Mouse (Mus musculus) MEL (cell line): ENCODE results near the gene Pbx2.

Experiments used
- CHD1 ChIP-seq: IDR thresholded peaks from 2 replicates; pipeline ENCODE4 v1.6.1; 2012; ENCODE audit warnings: low read depth, mild to moderate bottlenecking, inconsistent platforms, low read length, improper control_type of control experiment
- CHD2 ChIP-seq: IDR thresholded peaks from 2 replicates; pipeline ENCODE4 v1.6.1; 2011; ENCODE audit warnings: low read length, improper control_type of control experiment
- CTCF ChIP-seq, 3 experiments: IDR thresholded peaks in 2 of 3; conservative IDR thresholded peaks in 1 of 3; 2 replicates each; pipeline ENCODE4 v1.5.1; 2011 to 2012; ENCODE audit warnings: low read length in 3 of 3, low read depth in 2 of 3, mild to moderate bottlenecking in 2 of 3, improper control_type of control experiment in 1 of 3, inconsistent platforms in 1 of 3, mixed read lengths in 1 of 3, moderate library complexity in 1 of 3; ENCODE audit not compliant: control insufficient read depth in 1 of 3, insufficient read depth in 1 of 3, poor library complexity in 1 of 3, severe bottlenecking in 1 of 3
- GATA1 ChIP-seq: IDR thresholded peaks from 2 replicates; pipeline ENCODE4 v1.6.1; 2011; ENCODE audit warnings: low read depth, low read length, improper control_type of control experiment
- SMC3 ChIP-seq: IDR thresholded peaks from 2 replicates; pipeline ENCODE4 v1.6.1; 2011; ENCODE audit warnings: low read depth, low read length, improper control_type of control experiment
- TAL1 ChIP-seq: IDR thresholded peaks from 2 replicates; pipeline ENCODE4 v1.6.1; 2012; ENCODE audit warnings: mild to moderate bottlenecking, inconsistent platforms, low read length, moderate library complexity, mixed read lengths
- ZC3H11A ChIP-seq: IDR thresholded peaks from 2 replicates; pipeline ENCODE4 v1.6.1; 2012; ENCODE audit warnings: low read depth, mild to moderate bottlenecking, inconsistent platforms, low read length, improper control_type of control experiment

GRCm38 (mm10) chr17:34630761-34631301, 39.8 kb downstream of the Pbx2 start:
- no peak for TF ChIP-seq CHD1
- TF ChIP-seq CTCF (IDR thresholded peaks at IDR 0.05 in 2 of 3, conservative IDR thresholded peaks at IDR 0.05 in 1 of 3; ENCODE audit: control insufficient read depth in 1 of 3, insufficient read depth in 1 of 3, low read depth in 2 of 3, low read length in 3 of 3, poor library complexity in 1 of 3, severe bottlenecking in 1 of 3) = no peak
- no peak for TF ChIP-seq TAL1
- no peak for TF ChIP-seq CHD2
- TF ChIP-seq SMC3 = no peak
- no peak for TF ChIP-seq ZC3H11A
- TF ChIP-seq GATA1 = no peak
